Mouse (Mus musculus) granulocyte monocyte progenitor cell, adult 5-6 weeks (primary cell): ENCODE results near the gene Myoc. TPM values are rescaled to one million over a fixed set of nuclear protein-coding genes. Genes with fewer than 3 reads are reported as not detected.
"Not testable (repeated sequence)": the region's sequence is repeated elsewhere in the genome, so short reads cannot be mapped to it uniquely, and the experiment has no call there.

Source experiments
- ATAC-seq: replicated peaks from 2 replicates; pipeline ENCODE4 v1.8.0; 2016; ENCODE audit warnings: mild to moderate bottlenecking, moderate TSS enrichment, inconsistent platforms; ENCODE audit not compliant: poor library complexity, severe bottlenecking
- total RNA-seq, 2 experiments: library from RNA; stranded (forward) in 1 of 2; stranded (reverse) in 1 of 2; fragments of 200-712, 200-1000 nt in 1 of 2; fragments of >200 nt in 1 of 2; fragmentation: Nextera tagmentation in 1 of 2; gene quantifications; 2 replicates each; pipeline ENCODE4 v1.2.3; 2014 to 2017

Gene Myoc
- not detected in 2 replicates for total RNA-seq (2014; fragmentation: Nextera tagmentation)
- not detected in 2 replicates for total RNA-seq (2017)

DNA sequence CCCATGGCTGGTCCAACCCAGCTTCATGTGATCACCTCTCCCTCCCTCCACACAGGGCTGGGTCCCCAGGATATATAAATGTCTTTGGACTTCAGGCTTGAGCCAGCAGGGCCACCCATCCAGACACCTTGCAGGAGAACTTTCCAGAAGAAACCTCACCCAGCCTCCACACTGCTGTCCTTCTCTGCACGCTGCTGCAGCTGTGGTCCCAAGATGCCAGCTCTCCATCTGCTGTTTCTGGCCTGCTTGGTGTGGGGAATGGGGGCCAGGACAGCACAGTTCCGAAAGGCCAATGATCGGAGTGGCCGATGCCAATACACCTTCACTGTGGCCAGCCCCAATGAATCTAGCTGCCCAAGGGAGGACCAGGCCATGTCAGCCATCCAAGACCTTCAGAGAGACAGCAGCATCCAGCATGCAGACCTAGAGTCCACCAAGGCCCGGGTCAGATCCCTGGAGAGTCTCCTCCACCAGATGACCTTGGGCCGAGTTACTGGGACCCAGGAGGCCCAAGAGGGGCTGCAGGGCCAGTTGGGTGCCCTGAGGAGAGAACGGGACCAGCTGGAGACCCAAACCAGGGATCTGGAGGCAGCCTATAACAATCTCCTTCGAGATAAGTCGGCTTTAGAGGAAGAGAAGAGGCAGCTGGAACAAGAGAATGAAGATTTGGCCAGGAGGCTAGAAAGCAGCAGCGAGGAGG, at the start of gene Myoc:
Gene Myoc, plus strand, starts transcription at position 105 of the 700 bp plus-strand sequence.
- no peak for ATAC-seq

DNA sequence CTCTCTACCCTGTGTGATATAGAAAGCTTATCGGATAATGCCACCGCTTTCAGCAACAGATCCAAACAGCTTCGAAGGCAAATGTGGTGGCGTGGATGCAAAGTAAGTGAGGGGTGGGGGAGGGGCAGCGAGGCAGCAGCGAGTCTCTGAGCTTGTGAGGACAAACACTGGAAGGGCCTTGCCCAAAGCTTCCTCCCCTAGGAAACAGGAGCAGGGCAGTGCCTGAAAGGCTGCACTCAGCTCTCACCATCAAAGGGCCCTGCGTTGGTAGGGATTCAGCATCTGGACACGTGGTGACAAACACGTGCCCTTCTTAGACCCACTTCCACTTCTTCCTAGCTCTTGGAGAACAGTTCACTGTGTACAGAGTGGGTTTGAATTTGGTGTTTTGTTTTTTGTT, 49.5 kb upstream of the Myoc start:
- ATAC-seq: no peak

DNA sequence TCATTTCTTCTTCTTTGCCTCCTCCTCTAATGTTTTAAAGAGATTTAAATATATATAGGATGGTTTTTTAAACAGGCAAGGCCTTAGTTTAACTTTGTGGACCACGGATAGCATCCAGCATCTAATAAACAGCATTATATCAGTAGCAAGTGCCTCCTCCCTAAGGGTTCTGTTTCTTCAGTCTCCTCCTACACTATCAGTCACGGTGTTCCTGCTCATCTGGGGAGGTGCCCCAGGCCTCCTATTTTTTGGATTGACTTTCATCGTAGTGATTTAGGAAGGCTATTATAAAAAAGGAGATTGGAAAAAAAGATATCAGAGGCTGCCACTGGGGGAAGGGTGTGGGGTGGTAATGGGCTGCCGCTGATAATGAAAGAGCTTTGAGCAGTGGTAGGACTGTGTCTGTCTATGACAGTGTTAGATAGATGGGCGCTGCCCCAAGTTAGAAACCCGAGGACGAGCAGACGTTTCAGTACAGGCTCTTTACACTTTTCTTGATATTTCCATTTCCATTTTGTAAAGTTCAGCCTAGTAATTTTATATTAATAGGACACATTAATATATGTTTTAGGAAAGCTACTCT, 48.4 kb upstream of the Myoc start:
- ATAC-seq: no peak

DNA sequence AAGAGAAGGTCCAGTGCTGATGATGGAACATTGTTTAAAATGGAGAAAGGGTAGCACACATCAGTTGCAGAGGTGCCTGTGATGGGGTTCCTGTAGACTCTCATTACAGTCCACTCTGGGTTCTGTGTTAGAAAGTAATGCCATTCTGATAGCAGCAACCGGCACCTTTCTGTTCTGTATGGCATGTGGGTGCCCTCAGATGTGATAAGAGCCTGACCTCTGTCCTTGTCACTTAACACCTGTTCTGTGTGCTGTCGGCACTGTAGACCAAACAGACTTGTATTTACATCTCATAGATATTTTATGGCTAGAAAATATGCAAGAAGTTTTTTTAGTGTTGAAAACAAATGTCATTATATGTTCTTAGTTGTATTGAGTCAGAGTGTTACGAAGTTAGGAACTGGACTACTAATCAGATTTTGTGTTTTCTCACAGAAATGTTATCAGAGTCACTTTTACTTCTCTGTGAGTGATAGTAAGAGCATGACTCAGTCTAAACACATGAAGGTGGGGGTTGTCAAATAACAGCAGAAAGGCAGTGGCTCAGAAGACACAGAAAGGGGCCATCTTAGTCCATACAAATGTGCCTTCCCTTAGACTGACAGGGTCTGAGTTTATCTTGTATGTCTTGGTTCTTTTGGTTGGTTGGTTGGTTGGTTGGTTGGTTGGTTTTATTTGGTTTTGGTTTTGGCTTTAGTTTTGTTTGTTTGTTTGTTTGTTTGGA, 41.4 kb upstream of the Myoc start:
- ATAC-seq: no peak

DNA sequence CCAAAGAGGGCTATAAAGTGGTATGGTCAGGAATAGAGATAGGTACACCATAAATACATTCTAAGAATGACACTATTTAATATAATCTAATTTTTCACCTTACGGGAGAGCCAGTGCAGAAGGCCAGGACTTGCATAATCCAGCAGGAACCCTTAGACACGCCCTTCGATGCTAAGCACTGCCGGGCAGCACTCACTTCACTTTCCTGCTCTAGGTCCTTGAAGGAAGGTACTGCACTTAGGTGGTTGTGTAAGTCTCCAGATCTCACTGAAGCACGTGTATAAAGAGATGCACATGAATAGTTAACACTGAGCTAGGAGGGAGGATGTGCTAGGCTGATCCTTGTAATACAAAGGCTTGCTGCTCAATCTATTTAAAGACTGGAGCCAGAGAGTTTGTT, 39.3 kb upstream of the Myoc start:
- no peak for ATAC-seq

DNA sequence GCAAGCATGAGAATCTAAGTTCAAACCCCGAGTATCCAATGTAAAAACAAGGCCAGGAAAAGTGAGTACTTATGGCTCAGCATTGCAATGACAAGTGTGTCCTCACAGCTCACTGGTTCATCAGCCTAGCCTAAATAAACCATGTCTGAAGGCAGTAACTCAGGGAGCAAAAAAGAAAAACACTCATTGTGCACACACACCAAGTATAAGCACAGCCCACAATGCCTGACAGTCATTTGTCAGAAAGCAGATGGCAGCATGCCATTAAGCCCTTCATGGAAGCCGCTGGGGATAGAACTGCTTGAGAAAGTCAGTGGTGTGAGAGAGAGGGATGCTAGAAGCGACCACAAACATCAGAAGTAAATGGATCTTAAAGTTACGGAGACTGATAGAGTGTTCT, 37.7 kb upstream of the Myoc start:
- no peak for ATAC-seq

DNA sequence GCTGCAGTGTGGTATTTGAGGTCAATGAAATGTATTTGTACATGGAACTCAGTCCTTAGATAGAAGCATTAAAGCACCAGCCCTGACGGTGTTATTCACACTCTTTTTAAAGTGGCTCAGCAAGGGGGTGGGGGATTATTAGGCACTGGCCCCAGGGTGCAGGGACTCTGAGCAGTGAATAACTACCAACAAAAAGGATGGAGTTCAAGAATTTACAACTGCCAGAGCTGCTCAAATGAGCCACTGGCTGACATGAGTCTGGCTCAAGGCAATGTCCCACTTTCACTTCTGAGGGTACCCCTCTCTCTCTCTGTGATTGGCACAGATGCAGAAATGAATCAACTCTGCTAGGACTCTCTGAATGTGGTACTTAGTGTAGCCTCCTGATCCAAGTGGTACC, 30.8 kb upstream of the Myoc start:
- no peak for ATAC-seq

DNA sequence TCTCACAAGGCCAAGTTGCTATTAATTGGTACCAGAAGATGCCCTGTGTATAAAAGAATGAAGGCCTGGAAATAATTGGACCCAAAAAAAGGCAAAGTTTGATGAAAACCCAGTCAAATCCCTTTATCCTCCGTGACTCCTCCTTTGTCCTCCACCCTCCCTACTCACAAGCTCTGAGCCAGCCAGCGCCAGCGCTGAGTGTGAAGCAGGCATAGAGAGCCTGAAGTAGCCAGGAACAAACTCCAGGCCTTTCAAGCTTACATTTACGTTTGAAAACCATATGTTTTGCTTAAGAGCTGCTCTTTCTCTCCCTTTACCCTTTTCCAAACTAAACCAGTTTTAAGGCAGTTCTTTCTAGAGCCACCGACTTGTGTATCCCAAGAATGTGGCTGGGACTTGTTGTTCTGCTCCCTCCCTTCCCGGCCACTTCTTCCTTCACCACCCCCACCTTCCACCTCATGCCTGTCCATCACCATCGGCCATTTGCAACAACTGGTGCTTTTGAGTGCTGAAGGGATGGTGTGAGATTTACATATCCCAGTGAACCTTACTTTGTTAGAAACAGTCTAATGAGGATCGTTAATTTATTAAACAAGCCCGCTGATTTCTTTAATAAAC, 29.2 kb upstream of the Myoc start:
- no peak for ATAC-seq

DNA sequence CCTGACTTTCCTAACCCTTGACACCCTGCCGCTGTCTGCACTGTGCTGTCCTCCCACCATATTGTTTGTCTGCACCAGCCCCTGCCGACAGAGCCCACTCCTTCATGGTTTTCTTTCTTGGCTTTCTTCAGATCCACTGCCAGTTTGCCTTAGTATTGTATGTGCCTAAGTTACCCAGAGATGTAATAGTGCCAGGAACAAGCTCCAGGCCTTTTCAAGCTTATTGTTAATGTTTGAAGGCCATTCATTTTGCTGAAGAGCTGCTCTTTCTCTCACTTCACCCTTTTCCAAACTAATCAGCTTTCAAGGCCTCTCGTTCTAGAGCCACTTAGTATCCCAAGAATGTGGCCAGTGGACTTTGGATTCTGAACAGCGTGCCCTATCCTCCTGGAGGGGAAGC, 27.8 kb upstream of the Myoc start:
- no peak for ATAC-seq

DNA sequence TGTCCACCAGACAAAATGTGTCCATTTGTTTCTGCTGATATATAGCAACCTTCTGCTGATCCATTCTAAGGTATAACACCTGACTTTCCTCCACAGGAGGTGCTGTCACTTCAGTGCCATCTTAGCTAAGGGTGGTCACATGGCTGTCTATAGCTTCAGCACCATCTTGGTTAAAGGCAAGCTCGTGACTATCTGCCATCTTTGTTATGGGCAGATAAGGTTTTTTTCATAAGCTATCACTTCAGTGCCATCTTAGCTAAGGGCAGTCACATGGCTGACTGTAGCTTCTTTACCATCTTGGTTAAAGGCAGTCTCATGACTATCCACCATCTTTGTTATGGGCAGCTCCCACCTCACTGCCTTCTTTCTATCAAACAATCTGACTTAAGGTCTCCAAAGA, 23.4 kb upstream of the Myoc start:
- ATAC-seq: peak; percentile 35

DNA sequence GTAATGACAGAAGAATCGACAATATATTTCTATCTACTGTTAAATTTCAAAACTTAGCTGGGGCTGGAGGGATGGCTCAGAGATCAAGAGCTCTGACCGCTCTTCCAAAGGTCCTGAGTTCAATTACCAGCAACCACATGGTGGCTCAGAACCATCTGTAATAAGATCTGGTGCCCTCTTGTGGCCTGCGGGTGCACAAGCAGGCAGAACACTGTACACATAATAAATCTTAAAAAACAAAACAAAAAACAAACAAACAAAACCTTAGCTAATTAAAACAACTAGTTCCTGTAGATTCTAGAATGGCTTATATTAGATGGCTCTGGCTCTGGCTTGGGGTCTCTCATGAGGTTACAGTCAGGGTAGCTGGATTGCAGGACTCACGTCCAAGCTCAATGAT, 18.5 kb upstream of the Myoc start:
- no peak for ATAC-seq

DNA sequence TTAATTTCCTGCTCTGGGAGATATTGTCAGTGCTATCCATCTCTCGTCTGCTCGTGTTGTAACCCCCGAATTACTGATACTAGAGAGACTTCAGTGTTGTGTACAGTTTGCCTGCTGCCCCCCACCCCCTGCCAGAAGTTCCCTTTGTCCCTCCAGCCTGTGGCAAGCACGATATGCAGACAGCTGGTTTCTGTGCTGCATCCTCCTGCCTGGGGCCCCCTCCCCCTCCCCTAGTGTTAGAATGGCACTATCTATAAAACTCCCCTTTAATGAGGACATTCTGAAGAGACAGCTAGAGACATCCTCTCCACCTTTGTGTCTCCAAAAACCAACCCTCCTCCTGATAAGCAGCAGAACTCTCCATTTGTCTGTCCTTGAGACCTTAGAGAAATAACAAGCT, 15.1 kb upstream of the Myoc start:
- 0 out of 2 replicates have a peak, but pooled peaks have one; percentile 2 for ATAC-seq

DNA sequence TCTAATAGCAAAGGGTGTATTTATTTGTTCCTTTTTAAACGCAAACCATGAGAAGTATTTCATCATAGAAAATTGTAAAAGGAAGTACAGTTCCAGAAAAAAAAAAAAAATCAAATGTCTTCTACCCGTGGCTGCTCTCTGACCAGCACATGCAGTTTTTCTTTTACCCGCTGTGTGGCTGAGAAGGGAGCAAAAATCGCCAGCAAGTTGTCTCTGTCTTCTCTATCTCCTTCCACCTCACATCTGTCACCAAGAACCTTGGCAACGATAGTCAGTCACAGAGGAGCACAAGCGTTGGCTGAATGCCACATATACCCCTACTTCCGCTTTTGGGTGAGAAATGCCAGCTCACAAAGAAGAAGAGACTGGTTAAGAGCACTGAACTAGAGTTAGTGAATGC, 13.7 kb upstream of the Myoc start:
- peak; percentile 96 for ATAC-seq

DNA sequence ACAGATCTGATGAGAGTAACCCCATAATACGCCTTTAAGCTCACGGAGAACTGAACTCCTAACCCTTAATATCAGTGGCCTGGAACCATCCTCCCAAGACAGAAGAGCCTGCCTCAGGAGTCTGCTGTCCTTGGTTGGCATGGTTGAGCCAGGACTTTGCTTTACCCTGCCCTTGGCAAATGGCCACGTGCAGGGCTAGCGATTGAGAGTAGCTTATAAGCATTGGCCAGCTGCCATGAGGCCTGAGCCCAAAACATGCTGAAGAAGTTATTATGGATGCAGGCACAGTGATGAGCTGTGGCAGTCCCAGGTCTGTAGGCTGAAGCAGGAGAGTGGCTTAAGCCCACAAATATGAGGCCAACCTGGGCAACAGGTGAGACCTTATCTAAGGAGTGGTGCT, 11.1 kb upstream of the Myoc start:
- ATAC-seq: not testable (repeated sequence)

DNA sequence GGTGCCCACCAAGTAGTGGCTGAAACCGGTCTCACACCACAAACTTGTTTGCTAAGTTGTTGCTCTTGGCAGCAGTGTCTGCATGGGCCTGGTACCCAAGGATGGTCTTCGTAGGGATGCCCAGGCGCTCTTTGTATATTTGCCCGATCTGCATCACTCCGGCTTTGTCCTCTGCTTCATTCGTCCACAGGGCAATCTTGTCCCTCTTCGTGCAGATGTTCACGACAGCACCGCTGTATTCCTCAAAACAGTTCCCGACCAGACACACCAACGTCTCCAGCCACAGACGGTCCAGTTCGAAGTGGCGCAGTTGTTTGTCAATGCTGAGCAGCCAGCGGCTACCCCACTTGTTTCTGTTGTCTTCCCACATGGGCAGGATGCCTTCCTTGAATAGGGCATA, 10.6 kb upstream of the Myoc start:
- ATAC-seq: not testable (repeated sequence)

DNA sequence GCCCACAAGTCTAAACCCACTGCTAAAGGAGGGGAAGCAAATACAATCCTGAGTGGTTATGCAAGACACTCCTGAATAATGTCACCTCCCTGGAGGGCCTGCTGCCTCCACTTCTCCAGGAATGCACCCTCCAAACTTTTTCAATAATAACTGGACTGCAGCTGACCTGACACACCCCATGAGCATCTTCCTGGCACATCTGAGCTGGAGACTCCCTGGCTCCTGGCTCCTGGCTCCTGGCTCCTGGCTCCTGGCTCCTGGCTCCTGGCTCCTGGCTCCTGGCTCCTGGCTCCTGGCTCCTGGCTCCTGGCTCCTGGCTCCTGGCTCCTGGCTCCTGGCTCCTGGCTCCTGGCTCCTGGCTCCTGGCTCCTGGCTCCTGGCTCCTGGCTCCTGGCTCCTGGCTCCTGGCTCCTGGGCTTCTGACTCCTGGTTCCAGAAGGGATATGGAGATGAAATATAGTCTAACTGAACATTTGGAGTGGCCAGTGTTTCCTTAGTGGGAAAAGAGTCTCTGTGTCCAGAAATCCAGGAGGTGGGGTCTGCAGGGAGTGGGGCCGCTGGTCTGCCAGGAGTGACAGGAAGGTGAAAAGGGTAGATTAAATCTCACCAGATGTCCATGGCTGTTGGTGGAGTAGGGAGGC, 3.5 kb upstream of the Myoc start:
- not testable (repeated sequence) for ATAC-seq

DNA sequence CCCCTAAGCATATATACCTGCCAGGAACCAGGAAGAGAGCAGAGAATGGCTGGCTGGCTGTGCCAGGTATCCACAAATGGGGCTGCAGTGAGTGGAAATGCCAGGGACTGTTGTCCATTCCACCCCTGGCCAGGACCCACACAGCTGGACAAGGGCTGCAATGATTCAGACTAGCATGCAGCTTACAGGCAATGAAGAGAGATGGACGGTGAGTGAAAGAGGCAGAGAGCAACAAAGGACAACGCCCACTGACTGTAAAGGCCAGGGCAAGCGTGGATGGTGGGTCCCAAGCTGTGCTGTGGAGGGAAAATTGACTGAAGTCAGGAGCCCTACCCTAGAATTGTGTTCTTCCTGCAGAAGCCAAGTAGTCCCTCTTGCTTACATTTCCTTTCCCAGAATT, 2.4 kb upstream of the Myoc start:
- ATAC-seq: no peak

DNA sequence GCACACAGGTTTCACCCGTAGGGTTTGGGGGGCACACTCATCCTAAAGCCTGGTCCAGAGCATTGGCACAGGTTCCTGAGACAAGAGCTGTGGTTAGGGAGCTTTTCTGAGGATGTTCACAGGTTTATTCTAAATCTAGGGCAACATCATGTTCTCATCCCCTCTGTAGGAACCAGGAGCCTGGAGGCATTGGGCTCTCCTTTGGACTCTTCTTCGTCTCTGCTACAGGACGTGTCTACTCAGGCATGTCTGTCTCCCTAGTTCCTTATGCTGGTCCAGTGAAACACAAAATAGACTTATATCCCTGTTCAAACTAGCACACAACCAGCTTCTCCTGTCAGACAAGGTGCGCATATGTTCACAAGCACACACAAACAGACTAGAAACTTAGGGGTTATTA, 420 bp upstream of the Myoc start:
- ATAC-seq: no peak

DNA sequence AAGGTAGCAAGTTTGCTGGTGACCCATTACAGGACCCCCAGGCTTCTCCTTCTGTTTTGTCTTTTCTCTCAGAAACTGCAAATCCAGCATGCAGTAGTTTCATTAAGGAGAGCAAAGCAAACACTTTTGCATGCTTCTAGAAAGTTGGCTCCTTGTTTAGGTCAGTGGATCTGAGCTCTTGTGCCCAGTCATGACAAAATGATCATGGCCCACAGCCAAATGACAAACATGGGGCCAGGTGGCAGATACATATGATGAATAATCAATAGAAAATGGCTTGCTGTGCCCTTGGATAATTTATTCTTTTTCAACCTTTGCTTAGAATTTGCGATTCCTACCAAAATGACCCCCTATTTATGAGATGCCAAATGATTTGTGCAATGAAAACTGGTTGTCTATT, 906 bp downstream of the Myoc start:
- ATAC-seq: no peak

DNA sequence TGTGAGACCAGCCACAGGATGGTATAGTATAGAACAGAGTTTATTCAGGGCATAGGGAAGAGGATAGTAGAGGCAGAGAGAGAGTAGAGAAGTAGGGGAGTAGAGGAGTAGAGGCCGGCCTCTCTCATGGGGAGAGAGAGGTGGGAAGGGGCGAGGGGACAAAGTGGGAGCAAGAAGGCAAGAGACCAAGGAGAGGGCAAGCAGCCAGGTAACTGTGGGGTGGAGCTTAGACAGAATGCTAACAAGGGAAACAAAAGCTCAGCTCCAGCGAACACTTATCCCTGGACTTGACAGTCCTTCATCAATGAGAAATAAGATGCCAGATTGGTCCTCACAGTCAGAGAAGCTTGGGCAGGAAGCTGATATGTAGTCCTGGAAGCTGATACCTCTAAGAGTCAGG, 3.6 kb downstream of the Myoc start:
- no peak for ATAC-seq

DNA sequence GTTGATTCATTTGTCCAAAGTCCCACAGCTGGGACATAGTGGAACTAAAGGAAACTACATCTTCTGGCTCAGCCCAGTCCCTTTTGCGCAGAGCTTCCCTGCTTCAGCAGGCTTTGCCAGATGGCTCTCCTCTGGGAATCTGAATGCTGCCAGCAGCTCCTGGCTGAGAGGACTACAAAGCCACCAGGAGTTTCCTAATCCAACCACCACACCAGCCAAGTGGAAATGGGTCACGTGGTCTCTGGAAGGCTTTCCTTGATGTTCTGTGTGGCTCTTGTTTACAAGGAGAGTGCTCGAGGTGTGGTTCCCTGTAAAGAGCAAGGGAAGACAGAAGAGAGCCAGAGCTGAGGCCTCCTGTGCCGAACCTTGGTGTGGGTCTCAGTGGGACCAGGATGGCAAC, 4.8 kb downstream of the Myoc start:
- no peak for ATAC-seq
